Mouse (Mus musculus) heart, embryonic 13.5 days (tissue): ENCODE data around the gene Synrg. TPM values are rescaled to one million over a fixed set of nuclear protein-coding genes. Genes with fewer than 3 reads are reported as not detected.
A peak's percentile ranks its signal among the peaks of the same experiment; 100 is the strongest.

Experiments used
- ATAC-seq: fragments of 200-750 bp; cut with Nextera tagmentation; 2 replicates; pipeline ENCODE4 v1.8.0; 2017; ENCODE audit warnings: moderate TSS enrichment; ENCODE audit not compliant: insufficient number of reproducible peaks, low FRiP score, low TSS enrichment; ENCODE audit errors: extremely low read depth
- H3K27ac ChIP-seq: fragments of 300-500 bp; sonication (generic); replicated peaks from 2 replicates; pipeline ENCODE4 v1.5.1; 2015; ENCODE audit warnings: moderate library complexity, mild to moderate bottlenecking, inconsistent platforms
- H3K27me3 ChIP-seq: fragments of 300-500 bp; sonication (generic); replicated peaks from 2 replicates; pipeline ENCODE4 v1.6.1; 2015; ENCODE audit warnings: mild to moderate bottlenecking, inconsistent platforms
- H3K36me3 ChIP-seq: fragments of 300-500 bp; sonication (generic); 2 replicates; pipeline ENCODE4 v1.6.1; 2015; ENCODE audit warnings: mild to moderate bottlenecking, inconsistent platforms
- H3K4me1 ChIP-seq: fragments of 300-500 bp; sonication (generic); 2 replicates; pipeline ENCODE4 v1.6.1; 2015; ENCODE audit warnings: inconsistent platforms
- H3K4me2 ChIP-seq: fragments of 300-500 bp; sonication (generic); 2 replicates; pipeline ENCODE4 v1.6.1; 2015; ENCODE audit warnings: inconsistent platforms, mild to moderate bottlenecking, moderate library complexity
- H3K4me3 ChIP-seq: fragments of 300-500 bp; sonication (generic); 2 replicates; pipeline ENCODE4 v1.5.1; 2015; ENCODE audit warnings: moderate library complexity, mild to moderate bottlenecking, inconsistent platforms
- H3K9ac ChIP-seq: fragments of 300-500 bp; sonication (generic); 2 replicates; pipeline ENCODE4 v1.6.1; 2015; ENCODE audit warnings: inconsistent platforms, mild to moderate bottlenecking, moderate library complexity
- H3K9me3 ChIP-seq: fragments of 300-500 bp; sonication (generic); 2 replicates; pipeline ENCODE4 v1.6.1; 2016; ENCODE audit warnings: inconsistent platforms
- WGBS: fragments of 180-500 bp; shearing (Covaris S2); methylation state at CpG from one replicate; pipeline ENCODE4 v1.1.7; 2015; ENCODE audit warnings: mixed read lengths; 5-methylcytosine and 5-hydroxymethylcytosine counted together
- polyA plus RNA-seq: library from polyadenylated mRNA; unstranded; fragments of >200 nt; fragmentation: Nextera tagmentation; extraction: Ambion mirVana; gene quantifications from 2 replicates; pipeline ENCODE4 v1.2.1, GENCODE M21; 2015

The Synrg gene
- polyA plus RNA-seq, 1 experiment from 2014 or later, result 7.5 TPM

DNA sequence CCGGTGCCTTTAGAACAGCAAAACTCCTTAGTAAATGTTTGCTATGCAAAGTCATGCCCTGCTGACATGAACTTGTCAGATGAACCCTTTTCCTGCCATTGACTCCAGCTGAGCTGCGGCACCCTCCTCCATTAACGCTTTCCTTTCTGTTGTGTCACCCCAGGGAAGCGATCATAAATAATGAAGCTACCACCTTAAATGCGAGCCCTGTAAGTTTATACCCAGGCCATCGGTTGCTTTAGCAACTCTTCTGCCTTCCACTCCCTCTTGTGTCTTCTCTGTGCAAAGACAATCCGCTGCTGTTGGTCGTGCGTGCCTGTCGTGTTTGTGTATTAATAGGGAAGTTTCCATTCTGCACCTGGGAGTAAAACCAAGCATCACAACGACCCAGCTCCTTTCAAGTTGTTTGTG lies 101.8 kb downstream of the Synrg start:
- Histone ChIP-seq H3K4me3 (peak overlapping the region; percentile 6; the same call in 1 of the 2 replicates), H3K4me1 (peaks cover 49% of the 10 kb centered on the region), H3K27me3 (peaks cover 52% of the 10 kb centered on the region), H3K9ac (peak overlapping the region; percentile 34), H3K4me2 (peak overlapping the region; percentile 82), H3K27ac (no peak overlapping the region), H3K9me3 (no peaks in the 10 kb centered on the region), H3K36me3 (no peaks in the 10 kb centered on the region)
- 8% methylated on average over 11 of the region's 11 CpGs for WGBS
- no peak for ATAC-seq

- H3K9ac ChIP-seq, result peak overlapping the region; percentile 83; the same call in 1 of the 2 replicates
- no peak overlapping the region for H3K27ac ChIP-seq
Measured at GRCm38 (mm10) chr11:84066927-84067645, 102.9 kb downstream of the Synrg start.

DNA sequence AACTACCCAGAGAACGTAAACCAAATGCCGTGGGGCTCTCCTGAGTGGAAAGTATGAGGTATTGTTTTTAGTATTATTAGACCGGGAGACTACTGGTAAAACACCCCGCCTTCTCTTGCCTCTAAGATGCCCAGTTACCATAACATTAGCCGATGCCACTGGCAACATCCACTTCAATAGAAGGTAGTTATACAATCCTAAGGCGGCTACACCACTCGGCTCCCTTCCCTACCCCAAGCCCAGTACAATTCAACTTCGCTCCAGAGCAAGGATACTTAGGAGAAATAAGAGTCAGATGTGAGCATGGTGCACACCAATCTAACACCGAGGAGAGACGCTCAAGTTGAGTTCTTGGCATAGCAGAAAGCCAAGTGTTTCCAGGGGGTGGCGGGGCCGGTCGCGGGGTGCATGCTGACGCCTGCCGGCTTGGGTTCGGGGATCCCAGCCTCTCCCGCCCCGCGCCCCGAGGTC lies 103.5 kb downstream of the Synrg start:
- 3% methylated on average over 21 of the region's 21 CpGs for WGBS
- Histone ChIP-seq H3K36me3 (no peaks in the 10 kb centered on the region), H3K27ac (0 out of 2 replicates have a peak overlapping the region, but pooled peaks have one; percentile 6), H3K4me3 (peak overlapping the region; percentile 64), H3K27me3 (peaks cover 51% of the 10 kb centered on the region), H3K9ac (peak overlapping the region; percentile 83), H3K4me2 (peak overlapping the region; percentile 82), H3K4me1 (peaks cover 44% of the 10 kb centered on the region), H3K9me3 (no peaks in the 10 kb centered on the region)
- no peak for ATAC-seq

More at GRCm38 (mm10) chr11:84066927-84067645, 102.9 kb downstream of the Synrg start:
- H3K27me3 ChIP-seq, result peaks cover 51% of the 10 kb centered on the region
- peak overlapping the region; percentile 64 for H3K4me3 ChIP-seq
- H3K9me3 ChIP-seq, result no peaks in the 10 kb centered on the region
- H3K36me3 ChIP-seq, result no peaks in the 10 kb centered on the region
- peak overlapping the region; percentile 82 for H3K4me2 ChIP-seq
- 7% methylated on average over 18 of the region's 18 CpGs for WGBS
- no peak for ATAC-seq
- H3K4me1 ChIP-seq, result peaks cover 49% of the 10 kb centered on the region

- H3K27me3 ChIP-seq, result peaks cover 51% of the 10 kb centered on the region
- H3K4me3 ChIP-seq, result peak overlapping the region; percentile 64
- ATAC-seq, result no peak
- H3K9ac ChIP-seq, result peak overlapping the region; percentile 83
- no peaks in the 10 kb centered on the region for H3K36me3 ChIP-seq
- no peak overlapping the region for H3K27ac ChIP-seq
- peak overlapping the region; percentile 82 for H3K4me2 ChIP-seq
- peaks cover 40% of the 10 kb centered on the region for H3K4me1 ChIP-seq
- H3K9me3 ChIP-seq, result no peaks in the 10 kb centered on the region
- whole genome bisulfite sequencing, result 1% methylated on average over 61 of the region's 63 CpGs
Measured at GRCm38 (mm10) chr11:84068191-84069033, 104.2 kb downstream of the Synrg start.

DNA sequence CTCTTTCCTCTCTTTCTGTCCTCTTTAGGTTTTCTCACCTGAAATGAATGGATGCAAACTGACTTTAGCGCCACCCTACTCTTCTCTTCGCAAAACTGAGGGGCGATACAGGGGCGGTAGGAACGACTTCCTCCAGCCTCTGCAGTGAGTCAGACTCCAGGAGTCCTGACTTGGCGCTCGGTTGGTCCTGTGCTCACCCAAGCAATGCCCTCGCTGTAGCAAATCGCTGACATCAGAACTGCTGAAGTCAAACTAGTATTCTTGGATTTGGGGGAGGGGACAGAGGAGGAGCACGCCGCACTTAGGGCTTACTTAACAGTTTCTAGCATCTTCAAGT lies 104.8 kb downstream of the Synrg start, which contains the start of gene Dusp14:
Gene Dusp14, minus strand, starts transcription at position 228 of the 337 bp plus-strand sequence.
- Histone ChIP-seq H3K9me3 (no peaks in the 10 kb centered on the region), H3K9ac (peak within 1 kb of the TSS; percentile 83), H3K27me3 (peaks cover 51% of the 10 kb centered on the region), H3K36me3 (no peaks in the 10 kb centered on the region), H3K4me1 (peaks cover 37% of the 10 kb centered on the region), H3K4me3 (peak within 1 kb of the TSS; percentile 64), H3K4me2 (peak within 1 kb of the TSS; percentile 82), H3K27ac (no peak within 1 kb of the TSS)
- WGBS, result 14% methylated on average over 11 of the region's 11 CpGs
- ATAC-seq, result no peak

DNA sequence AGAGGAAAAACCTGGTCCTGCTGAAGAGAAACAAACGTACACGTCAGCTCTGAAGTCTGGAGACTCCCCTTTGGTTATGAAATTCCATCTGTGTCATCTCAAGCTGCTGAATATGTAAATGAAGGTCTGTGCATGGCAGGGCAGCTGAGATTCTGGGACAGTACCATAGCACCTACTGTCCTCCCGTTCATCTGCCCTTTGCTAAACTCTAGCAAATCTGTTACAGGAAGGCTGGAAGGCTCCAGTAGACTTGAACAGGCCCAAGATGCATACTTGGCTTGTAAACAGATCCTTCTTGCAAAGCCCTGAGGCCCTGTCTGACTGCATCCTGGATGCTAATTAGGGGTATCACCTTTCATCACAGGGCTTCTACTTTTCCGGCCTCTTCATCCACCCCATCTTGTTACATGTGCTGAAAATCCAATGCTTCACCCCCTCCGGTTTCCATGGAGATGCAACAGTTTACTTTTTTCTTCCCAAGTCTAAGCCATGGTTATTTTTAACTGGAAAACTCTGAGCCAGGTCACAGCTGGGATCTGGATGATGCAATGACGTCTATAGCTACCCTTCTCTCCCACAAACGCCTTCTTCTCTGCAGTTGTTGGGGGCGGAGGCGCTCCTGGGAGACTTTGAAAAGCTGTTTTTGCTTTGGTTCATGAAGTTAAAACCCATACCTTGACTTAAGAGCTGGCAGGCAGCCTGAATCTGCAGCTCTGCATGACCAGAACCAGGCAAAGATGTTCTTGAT lies 108.8 kb downstream of the Synrg start:
- Histone ChIP-seq H3K9me3 (no peaks in the 10 kb centered on the region), H3K36me3 (no peaks in the 10 kb centered on the region), H3K4me3 (no peak overlapping the region), H3K27me3 (peaks cover 27% of the 10 kb centered on the region), H3K4me1 (peaks cover 20% of the 10 kb centered on the region), H3K9ac (no peak overlapping the region), H3K27ac (no peak overlapping the region), H3K4me2 (no peak overlapping the region)
- no peak for ATAC-seq
- 48% methylated on average over 9 of the region's 9 CpGs for WGBS

- peaks cover 19% of the 10 kb centered on the region for H3K4me1 ChIP-seq
- peaks cover 20% of the 10 kb centered on the region for H3K27me3 ChIP-seq
- peaks cover 9% of the 10 kb centered on the region for H3K36me3 ChIP-seq
- no peak overlapping the region for H3K9ac ChIP-seq
- no peak for ATAC-seq
- H3K9me3 ChIP-seq, result no peaks in the 10 kb centered on the region
- H3K4me2 ChIP-seq, result no peak overlapping the region
- 65% methylated on average over 7 of the region's 7 CpGs for WGBS
- H3K27ac ChIP-seq, result no peak overlapping the region
- no peak overlapping the region for H3K4me3 ChIP-seq
Measured at GRCm38 (mm10) chr11:84073816-84074764, 109.9 kb downstream of the Synrg start.

DNA sequence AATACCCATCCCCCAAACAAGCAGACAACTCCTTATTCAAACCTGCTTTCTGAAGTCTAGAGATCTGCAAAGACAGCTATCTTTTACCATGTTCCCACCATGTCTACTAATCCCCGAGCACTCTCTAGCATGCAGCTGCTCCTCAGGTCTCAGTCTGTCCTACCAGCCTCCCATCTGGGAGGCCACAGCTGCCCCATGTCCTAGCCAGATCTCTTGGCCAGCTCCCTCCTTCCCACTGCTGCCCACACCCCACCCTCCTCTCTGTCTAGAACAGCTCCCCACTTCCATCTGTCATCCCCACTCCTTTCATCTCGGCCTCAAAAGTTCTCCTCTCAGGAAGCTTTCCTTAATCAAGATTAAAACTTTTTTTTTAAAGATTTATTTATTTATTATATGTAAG lies 112.8 kb downstream of the Synrg start:
- H3K4me3 ChIP-seq, result no peak overlapping the region
- no peak overlapping the region for H3K4me2 ChIP-seq
- peaks cover 34% of the 10 kb centered on the region for H3K4me1 ChIP-seq
- no peaks in the 10 kb centered on the region for H3K9me3 ChIP-seq
- no peak for ATAC-seq
- 69% methylated on average over 2 of the region's 2 CpGs for WGBS
- peaks cover 18% of the 10 kb centered on the region for H3K36me3 ChIP-seq
- H3K9ac ChIP-seq, result no peak overlapping the region
- no peak overlapping the region for H3K27ac ChIP-seq
- H3K27me3 ChIP-seq, result no peaks in the 10 kb centered on the region

DNA sequence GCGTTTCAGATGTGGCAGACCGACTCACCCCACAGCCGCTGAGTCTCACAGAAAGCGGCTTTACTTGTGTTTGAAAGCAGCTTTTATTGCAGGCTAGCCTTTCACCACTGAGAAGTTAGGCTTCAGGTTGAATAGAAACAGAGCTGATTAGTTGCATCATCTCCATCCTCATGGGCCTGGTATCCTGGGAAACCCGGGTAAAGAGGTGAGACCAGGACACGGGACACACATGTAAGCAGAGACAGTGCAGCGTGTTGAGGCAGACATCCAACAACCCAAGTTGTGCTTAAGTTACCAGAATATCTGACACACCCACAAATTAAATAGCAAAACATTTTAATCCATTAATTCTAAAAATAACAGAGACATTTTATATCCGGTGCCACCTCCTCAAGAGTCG lies 114.4 kb downstream of the Synrg start:
- no peaks in the 10 kb centered on the region for H3K27me3 ChIP-seq
- H3K4me2 ChIP-seq, result no peak overlapping the region
- peaks cover 29% of the 10 kb centered on the region for H3K4me1 ChIP-seq
- 90% methylated on average over 9 of the region's 9 CpGs for WGBS
- no peak for ATAC-seq
- peaks cover 31% of the 10 kb centered on the region for H3K36me3 ChIP-seq
- H3K9me3 ChIP-seq, result no peaks in the 10 kb centered on the region
- H3K9ac ChIP-seq, result no peak overlapping the region
- H3K4me3 ChIP-seq, result no peak overlapping the region
- H3K27ac ChIP-seq, result no peak overlapping the region

DNA sequence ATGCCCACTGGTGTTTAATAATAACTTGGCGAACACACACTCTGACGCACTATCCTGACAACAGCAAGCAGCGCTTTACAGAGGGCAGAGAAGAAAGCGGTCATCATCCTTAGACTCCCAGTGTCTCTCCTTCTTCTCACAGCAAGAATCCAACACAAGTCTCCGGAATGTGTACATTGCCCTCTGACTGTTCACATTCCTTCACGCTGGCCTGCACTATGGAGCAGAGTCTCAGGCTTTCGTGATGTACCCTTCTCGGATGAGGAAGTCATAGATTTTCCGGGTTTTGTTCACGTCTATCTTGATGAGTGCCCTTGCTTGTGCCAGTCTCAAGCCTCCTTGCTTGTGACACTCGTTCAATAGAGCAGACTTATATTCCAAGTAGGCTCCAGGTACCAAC lies 115.1 kb downstream of the Synrg start:
- no peak overlapping the region for H3K9ac ChIP-seq
- H3K36me3 ChIP-seq, result peaks cover 37% of the 10 kb centered on the region
- no peaks in the 10 kb centered on the region for H3K9me3 ChIP-seq
- no peak overlapping the region for H3K4me3 ChIP-seq
- WGBS, result 86% methylated on average over 11 of the region's 11 CpGs
- no peak overlapping the region for H3K4me2 ChIP-seq
- peaks cover 25% of the 10 kb centered on the region for H3K4me1 ChIP-seq
- no peak for ATAC-seq
- peak overlapping the region; percentile 55 for H3K27ac ChIP-seq
- H3K27me3 ChIP-seq, result no peaks in the 10 kb centered on the region
